Mouse (Mus musculus) lung, postnatal 4 days (tissue): ENCODE measurements at regions not wholly inside any gene's neighbourhood (a gene's known extent, or its start where the extent isn't known, plus 50 kb on each side); places are given as distances from the start of the nearest gene placed in this dataset.
"Not testable (repeated sequence)": the region's sequence is repeated elsewhere in the genome, so short reads cannot be mapped to it uniquely, and the experiment has no call there.

Source experiments
- DNase-seq, 2 experiments: peaks; one replicate each; pipeline ENCODE4 v3.0.0; 2021

- no peak for DNase-seq
These were observed 606.2 kb upstream of the Gpc5 start for GRCm38 (mm10) chr14:114485781-114486180.

GRCm38 (mm10) chr14:114493371-114493770 is 598.6 kb upstream of the Gpc5 start:
- DNase-seq, result not testable (repeated sequence)

GRCm38 (mm10) chr14:114504976-114505375 is 587.0 kb upstream of the Gpc5 start:
- no peak for DNase-seq

- no peak for DNase-seq
These were observed 543.9 kb upstream of the Gpc5 start for GRCm38 (mm10) chr14:114547910-114548680.

GRCm38 (mm10) chr14:114549101-114549500 is 542.9 kb upstream of the Gpc5 start:
- DNase-seq, result no peak

- DNase-seq, result no peak
These were observed 525.5 kb upstream of the Gpc5 start for GRCm38 (mm10) chr14:114566411-114567030.

GRCm38 (mm10) chr14:114567673-114568309 is 524.2 kb upstream of the Gpc5 start:
- peak in 1 of 2 experiments; percentile 23 for DNase-seq

- DNase-seq, result no peak
These were observed 504.5 kb upstream of the Gpc5 start for GRCm38 (mm10) chr14:114587367-114588064.

GRCm38 (mm10) chr14:114609296-114609695 is 482.7 kb upstream of the Gpc5 start:
- DNase-seq, result no peak

GRCm38 (mm10) chr14:114612400-114612799 is 479.6 kb upstream of the Gpc5 start:
- no peak for DNase-seq

- DNase-seq, result no peak
These were observed 435.4 kb upstream of the Gpc5 start for GRCm38 (mm10) chr14:114656636-114657035.

- no peak for DNase-seq
These were observed 430.0 kb upstream of the Gpc5 start for GRCm38 (mm10) chr14:114662028-114662427.

- DNase-seq, result no peak
These were observed 406.9 kb upstream of the Gpc5 start for GRCm38 (mm10) chr14:114685133-114685532.

GRCm38 (mm10) chr14:114694930-114695329 is 397.1 kb upstream of the Gpc5 start:
- DNase-seq, result no peak

GRCm38 (mm10) chr14:114697543-114697942 is 394.5 kb upstream of the Gpc5 start:
- DNase-seq, result no peak

- no peak for DNase-seq
These were observed 368.9 kb upstream of the Gpc5 start for GRCm38 (mm10) chr14:114723080-114723479.

GRCm38 (mm10) chr14:114767323-114767722 is 324.7 kb upstream of the Gpc5 start:
- no peak for DNase-seq

GRCm38 (mm10) chr14:114776723-114777122 is 315.3 kb upstream of the Gpc5 start:
- DNase-seq, result no peak

GRCm38 (mm10) chr14:114781821-114782220 is 310.2 kb upstream of the Gpc5 start:
- DNase-seq, result no peak

- DNase-seq, result peak; percentile 26 to 60
These were observed 300.8 kb upstream of the Gpc5 start for GRCm38 (mm10) chr14:114790946-114791830.

GRCm38 (mm10) chr14:114791831-114792224 is 300.2 kb upstream of the Gpc5 start:
- DNase-seq, result no peak

GRCm38 (mm10) chr14:114804643-114805042 is 287.4 kb upstream of the Gpc5 start:
- DNase-seq, result no peak
